Mouse (Mus musculus) frontal cortex, postnatal 36 days (tissue): ENCODE measurements around the gene Ern1.

ENCODE experiments used
- DNase-seq, 2 experiments: peaks; one replicate each; pipeline ENCODE4 v3.0.0; 2022; ENCODE audit warnings: low spot score in 2 of 2

Ern1 gene

DNA sequence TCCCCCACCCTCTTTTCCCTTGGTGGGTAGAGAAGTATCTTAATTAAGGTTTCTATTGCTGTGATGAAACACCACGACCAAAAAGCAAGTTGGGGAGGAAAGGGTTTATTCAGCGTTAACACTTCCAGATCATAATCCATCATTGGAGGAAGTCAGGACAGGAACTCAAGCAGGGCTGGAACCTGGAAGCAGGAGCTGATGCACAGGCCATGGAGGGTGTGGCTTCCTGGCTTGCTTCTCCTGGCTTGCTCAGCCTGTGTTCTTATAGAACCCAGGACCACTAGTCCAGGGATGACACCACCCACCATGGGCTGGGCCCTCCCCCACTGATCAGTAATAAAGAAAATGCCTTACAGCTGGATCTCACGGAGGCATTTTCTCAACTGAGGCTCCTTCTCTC lies 96.9 kb downstream of the Ern1 start:
- DNase-seq = no peak

DNA sequence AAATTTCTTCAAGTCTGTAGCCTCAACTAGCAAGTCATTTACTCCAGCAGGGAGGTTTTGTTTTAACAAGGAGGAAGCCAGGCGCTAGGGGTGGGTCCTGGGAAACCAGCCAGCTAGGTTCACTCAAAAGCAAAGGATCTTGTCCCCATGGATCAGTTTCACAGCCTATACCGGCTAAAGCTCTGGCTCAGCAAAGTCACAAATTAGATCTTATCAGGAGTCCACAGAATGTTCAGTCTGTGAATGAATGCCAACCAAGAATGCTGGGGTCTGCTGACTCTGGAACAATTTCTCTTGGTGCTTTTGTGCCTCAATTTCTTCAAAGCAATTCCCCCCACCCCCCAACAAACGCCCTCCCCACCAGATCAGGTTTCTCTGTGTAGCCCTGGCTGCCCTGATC lies 98.0 kb downstream of the Ern1 start:
- no peak for DNase-seq

DNA sequence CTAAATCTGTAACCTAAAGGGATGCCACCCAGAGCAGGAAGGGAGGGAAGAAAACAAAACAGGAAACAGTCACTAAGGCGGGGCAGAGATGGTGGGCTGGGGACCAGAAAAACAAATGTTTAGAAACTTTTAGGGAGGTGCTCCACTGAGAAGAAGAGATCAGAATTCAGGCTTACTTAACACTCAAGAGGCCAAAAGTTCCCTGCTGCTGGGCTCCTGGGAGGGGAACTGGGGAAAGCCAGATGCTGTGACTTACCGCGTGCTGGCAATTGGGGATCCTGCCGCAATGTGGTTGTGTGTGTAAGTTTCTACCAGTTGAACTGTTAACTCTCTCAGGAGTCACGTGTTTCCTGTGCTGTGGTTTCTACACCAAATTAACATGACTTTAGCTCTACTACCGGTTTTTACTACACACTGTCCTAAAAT lies 99.8 kb downstream of the Ern1 start, which contains the start of gene Icam2:
Gene Icam2, minus strand, starts transcription at position 285 of the 426 bp plus-strand sequence.
- no peak for DNase-seq

DNA sequence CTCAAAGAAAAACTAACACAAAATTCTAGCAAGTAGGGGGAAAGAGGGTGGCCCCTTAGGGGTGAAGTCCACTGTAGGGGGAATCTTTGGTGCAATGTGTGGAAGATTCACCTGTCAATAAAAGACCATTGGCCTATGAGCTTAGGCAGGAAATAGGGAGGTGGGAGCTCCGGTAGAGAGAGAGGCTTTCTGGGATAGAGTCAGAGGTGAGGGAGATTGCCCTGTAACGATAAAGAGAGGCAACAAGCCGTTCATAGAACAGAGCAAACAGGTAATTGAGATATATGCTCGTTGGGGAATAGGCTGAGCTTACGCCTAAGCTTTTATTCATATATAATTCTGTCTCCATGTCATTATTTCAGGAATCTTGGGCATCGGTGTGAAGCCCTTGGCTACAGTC lies 100.6 kb downstream of the Ern1 start:
- DNase-seq = no peak

DNA sequence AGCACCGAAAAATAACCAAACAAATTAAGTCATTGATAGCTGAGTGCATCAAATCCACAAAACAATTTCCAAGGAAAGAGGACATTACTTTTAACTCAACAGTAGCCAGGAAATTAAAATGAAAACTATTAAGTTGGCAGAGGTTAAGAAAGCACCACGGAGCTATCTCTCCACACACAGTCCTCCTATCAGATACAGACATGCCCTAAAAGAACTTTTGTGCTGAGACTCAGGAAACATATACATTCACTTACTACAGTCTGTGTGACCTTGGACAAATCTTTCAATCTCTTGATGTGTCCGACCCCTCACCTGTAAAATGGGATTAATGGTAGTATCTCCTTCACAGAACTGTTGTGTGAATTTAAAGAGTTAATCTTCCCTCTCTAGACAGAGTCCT lies 101.2 kb downstream of the Ern1 start:
- DNase-seq = no peak

DNA sequence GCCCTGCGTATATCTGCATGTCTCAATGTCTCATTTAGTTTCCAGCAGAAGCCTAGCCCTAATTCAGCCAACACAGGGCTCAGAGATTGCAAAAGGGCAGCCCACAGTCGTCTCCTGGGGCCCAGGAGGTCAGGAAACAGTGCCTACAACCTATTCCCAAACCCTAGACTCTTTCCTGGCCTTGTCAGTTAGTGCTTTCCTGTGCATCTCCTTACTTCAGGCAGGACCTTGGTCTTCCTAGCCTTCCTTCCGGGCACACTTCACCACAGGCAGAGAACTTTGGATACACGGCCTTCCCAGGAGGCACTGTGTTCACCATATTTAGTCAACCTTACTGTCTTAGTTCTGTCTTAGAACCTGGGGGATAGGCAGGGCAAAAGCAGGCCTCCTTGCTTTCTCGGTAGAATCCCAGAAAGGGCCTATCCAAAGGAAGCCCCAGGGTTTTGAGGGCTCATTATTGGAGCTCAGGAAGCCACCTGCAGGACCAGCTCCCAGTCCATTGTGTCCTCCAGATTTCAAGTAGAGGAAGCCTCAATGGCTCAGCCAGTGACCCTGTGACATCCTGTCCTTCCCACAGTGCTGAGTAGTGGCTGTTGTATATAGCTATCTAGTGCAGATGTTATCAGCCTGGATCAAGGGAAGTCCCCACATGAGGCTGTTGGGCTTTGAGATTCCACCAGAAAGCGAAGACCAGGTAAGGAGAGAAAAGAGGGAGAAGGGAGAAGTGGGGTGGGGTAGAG lies 104.4 kb downstream of the Ern1 start:
- no peak for DNase-seq

DNA sequence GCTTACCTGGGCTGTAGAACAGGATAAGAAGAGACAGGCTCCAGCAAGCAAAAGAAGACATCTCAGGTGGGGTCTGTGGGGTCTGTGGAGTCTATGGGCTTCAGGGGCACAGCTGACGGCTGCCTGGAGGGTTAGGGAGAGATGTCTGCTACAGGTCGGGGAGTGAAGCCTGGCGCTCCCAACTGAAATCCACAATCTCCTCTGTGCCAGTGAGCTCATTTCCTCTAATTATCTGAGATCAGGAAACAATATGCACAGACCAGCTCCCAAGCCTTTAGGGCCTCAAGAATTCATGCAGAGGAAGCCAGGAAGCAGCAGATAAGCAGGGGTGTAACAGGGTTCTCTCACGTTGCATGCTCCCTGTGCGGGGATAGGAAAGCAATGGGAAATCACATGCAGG lies 105.2 kb downstream of the Ern1 start:
- no peak for DNase-seq

DNA sequence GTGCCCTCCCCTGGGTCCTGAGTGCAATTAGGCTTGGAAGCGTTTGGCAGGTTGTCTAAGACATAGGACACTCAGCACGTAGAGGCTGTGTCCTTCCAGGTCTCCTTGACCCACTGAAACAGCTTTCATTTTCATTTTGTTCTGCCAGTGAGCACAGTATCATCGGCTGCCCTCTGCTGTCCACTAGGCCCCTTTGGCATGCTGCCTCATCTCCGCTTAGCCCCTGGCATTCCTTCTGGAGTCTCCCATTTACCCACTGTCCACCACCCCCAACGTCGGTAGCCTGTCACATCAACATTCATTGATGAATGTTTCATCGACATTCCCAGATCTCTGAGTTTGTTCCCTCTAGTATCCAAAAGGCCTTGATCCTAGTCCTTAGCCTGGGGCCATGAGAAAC lies 105.8 kb downstream of the Ern1 start:
- DNase-seq = no peak

DNA sequence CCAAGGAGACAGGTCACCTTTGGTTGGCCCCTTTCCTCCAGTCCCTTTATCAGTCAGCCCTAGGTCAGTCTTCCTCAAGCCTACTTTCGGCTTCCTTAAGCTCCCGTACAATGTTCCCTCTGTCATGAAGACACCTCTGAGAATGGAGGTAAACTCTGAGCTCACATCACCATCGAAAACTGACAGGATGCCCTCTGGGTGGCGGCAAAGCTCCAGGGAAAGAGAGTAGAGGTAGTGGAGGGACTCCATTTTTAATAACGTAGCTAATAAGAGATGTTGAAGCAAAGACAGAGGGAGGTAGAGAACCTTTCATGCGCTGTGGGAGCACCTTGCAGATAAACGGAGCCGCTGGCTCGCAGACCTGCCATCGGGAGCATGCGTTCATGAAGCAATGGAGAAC lies 106.6 kb downstream of the Ern1 start:
- DNase-seq = no peak

DNA sequence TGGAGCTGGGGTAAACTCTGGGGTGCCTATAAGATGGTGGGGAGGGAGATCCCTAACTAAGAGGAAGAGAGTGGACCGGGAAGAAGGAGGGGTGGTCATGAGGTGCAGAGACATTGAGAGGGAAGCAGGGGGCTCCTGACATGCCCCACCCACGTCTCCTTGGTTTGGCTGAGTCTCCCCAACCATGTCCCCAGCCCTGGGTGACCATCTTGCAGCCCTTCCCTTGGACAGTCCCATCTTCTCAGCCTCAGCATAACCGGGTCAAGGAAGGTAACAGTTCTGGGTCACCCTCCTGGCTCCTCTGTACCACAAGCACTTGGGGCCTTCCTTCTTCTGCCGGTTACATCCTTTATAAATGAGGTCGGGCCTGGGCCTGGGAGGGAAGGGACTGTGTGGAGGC lies 112.7 kb downstream of the Ern1 start:
- no peak for DNase-seq

DNA sequence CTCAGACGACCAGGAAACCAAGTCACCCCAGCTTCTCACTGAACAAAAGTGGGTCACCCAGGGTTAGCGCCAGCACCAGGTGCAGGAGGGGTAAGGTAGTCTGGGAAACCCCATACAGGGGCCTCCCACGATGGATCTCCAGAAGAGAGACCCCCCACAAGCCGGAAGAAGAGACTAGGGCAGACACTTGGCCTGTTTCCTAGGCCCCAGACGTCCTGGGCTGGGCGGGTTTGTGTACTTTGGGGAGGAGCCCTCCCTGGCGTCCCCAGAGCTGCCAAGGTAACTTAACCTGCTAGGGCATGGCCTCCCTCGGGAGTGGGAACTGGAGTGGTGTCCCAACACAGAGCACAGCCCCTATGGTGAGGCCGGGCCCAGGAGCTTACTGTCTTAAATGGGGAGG lies 113.1 kb downstream of the Ern1 start:
- no peak for DNase-seq

DNA sequence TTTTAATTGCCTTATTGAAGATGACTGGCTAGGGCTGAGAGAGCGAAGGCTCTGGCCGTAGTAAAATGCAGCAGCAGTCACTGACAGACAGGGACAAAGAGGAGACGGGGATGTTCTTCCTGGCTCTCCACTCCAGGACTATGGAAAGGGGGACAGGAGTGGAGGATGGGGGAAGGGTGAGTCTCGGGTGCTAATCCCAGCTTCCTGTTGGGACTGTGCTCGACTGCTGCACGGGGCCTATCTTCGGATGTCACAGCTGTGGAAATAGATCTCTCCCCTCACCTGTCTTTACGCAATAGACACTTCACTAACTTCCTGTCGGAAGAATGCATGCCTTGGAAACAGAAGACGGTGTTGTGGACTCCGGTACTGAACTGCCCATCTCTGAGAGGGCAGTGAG lies 113.7 kb downstream of the Ern1 start:
- DNase-seq = no peak

DNA sequence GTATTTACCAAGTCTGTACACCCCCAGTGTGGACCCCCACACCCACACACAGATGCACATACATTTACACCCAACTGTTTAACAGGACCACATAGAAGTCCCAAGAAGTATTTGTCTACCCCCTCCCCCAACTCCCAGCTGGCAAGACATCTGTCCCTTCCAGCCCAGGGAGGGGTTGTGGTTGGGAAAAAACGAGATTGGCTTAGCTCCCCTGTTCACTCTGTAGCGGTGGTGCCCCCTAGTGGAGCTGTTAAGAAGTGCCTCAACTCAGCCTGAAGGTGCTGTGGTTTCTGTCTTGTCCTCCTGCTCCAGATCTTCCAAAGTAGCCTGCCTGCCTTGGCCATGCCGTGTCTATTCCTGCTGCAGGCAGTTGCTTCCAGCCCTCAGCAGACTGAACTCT lies 121.3 kb downstream of the Ern1 start:
- peak; percentile 67 to 78 for DNase-seq

DNA sequence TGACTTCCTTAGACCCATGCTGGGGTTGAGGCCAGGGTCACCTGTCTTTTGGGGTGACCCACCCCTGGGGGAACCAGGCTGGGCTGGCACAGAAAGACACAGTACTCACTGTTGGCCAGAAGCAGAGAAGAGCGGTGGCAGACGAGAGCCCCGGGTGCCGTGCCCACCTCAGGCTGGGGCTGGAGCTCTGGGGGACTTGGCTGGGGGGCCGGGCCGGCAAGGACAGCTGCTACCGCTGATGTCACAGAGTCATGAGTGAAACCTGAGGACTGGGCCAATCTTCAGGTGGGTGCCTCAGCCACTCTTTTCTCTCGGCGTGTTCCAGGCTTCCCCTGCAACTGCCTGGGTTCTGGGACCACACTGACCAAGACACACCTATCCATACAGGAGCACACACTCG lies 122.3 kb downstream of the Ern1 start, which contains the start of gene Prr29:
Gene Prr29, plus strand, starts transcription at position 107 of the 400 bp plus-strand sequence.
- no peak for DNase-seq

DNA sequence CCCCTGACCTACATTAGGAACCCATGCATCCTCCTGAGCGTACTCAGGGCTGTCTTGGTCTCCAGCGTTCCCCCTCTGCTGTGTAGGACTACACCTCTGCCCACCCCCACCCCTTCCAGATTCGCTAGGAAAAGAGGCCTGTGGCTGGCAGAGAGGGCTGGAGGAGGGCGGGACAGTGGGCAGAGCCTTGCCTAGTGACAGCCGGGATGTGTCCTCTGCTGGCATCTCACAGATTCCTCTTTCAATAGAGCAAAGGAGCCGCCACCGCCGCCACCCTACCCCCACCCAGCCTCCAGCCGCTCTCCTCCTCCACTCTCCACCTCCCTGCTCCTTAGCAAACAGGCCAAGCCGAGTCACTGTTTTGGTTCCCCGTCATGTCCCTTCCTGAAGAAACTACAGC lies 122.9 kb downstream of the Ern1 start:
- DNase-seq = peak in 1 of 2 experiments; percentile 8

DNA sequence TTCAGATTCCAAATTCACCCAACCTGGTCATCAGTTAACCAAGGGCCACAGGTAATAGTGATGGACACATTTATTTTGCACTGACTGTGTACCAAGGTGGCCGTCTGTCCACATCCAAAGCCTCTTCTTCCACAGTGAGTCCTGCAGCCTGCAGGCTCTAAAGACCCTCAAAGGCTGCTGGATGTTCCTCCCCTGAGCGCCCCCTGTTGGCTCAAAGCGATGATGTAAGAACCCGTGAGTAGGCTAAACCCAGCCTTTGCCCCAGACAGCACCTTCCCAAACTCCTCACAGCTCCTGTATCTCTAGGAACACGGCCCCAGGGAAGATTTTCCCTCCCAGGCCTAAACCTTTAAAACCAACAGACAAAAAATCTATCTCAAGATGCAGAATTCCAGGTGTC lies 128.3 kb downstream of the Ern1 start:
- DNase-seq = no peak

DNA sequence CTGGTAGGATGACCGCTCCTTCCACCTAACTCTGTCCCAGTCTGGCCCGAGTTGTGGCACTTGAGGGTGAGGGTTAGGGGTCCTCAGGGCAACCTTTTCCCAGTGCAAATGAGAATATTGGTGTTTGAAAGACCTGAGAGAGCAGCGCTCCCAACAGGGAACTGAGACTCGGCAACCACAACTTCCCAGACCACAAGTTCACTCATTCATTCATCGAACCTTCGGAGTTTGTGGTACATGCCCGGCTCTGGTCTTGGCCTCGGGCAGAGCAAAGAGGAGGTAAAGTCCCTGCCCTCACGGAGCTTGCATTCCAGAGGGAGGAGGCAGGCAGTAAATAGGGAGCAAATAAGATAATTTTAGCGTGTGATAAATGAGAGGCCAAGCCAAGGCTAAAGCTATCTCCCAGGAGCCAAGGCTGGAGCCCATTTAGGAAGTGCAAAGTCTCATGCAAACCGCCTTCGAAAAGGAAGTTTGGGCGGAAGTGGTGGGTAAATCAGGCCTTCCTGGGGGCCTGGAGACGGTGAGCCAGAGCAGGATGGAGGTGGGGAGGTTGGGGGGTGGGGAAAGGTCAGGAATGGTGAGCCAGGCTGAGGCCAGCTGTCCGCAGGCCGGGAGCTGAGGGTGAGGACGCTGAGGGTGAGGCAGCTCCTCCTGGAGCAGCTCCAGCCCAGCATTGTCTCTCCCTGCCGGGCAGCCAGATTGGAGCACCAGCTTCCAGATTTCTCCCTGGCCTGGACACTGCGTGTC lies 132.1 kb downstream of the Ern1 start:
- no peak for DNase-seq

DNA sequence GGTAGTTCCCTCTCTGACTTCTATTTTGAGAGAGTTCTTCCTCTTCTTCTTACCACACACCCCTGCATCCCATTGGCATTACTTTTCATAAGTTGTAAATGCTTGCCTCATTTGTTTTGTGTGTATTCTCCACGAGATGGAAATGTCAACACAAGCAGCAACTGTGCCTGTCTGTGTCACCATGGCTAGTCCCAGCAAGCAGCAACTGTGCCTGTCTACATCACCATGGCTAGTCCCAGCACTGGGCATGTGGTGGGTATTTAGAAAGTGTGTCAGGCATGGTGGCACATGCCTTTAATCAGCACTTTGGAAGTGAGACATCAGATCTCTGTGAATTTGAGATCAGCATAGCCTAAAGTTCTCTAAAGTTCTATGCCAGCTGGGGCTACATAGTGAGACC lies 133.5 kb downstream of the Ern1 start:
- no peak for DNase-seq

DNA sequence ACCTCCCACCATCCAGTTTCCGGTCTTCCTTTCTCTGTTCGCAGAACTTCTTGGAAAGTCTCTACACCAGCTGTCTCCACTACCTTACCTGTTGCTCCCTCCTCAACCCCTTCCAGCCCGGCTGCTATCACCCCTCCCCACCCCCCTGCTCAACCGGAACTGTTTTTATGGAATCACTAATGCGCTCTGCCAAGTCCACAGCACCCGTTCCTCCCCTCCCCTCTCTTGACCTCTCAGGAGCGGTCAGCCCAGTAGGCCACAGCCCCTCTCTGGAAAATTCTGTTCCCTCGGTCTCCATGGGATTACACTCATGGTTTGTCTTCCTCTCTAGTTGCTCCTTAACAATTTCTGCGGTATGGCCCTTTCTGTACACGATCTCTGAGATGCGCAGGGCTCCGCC lies 134.5 kb downstream of the Ern1 start, which contains the start of gene Scn4a:
Gene Scn4a, minus strand, starts transcription at position 101 of the 400 bp plus-strand sequence.
- DNase-seq = no peak

DNA sequence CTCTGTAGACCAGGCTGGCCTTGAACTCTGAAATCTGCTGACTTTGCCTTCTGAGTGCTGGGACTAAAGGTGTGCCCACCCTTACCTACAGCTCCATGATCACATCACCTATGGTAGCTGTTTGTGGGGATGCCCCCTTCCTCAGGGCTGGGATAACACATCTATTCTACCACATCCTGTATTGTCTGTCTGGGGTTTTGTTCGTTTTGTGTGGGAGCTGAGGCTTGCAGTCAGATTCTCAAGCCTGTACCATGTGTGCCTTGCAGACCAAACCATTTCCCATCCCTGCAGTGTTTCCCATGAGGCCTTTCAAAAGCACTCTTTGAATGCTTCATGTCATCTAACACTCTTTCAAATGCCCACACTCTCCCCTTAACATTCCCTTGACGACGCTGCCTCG lies 135.7 kb downstream of the Ern1 start:
- no peak for DNase-seq

DNA sequence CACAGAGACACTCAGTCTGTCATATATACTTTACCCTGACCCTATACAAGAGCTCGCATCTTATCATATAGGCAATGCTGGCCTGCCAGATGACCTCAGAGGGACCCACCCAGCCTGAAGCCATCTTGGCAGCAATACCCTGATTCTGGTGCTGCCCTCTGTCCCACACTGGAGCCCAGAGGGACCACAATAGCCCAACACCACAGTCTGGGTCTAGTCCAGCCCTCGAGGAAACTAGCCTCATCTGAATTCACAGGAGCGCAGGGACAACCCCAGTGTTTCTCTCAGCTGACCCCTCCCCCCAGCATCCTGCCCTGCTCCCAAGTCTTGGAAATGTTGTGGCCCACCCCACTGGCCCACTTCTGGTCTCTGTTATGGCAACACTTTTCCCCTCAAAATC lies 136.4 kb downstream of the Ern1 start:
- DNase-seq = no peak

DNA sequence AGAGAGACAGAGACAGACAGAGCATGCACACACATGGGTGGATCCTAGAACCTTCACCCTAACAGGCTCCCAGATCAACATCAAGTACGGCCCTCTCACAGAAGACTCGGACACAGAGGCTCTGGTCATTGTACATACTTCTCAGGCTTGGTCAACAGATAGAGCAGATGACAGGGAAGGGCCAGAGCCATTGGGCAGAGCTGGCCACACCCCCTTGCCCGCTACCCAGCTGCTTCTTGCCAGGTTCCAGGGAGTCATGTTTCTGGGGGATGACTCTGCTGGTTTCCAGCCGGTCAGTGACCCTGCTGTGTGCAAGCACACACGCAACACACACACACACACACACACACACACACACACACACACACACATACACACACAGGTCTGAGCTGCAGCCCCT lies 136.8 kb downstream of the Ern1 start:
- no peak for DNase-seq

DNA sequence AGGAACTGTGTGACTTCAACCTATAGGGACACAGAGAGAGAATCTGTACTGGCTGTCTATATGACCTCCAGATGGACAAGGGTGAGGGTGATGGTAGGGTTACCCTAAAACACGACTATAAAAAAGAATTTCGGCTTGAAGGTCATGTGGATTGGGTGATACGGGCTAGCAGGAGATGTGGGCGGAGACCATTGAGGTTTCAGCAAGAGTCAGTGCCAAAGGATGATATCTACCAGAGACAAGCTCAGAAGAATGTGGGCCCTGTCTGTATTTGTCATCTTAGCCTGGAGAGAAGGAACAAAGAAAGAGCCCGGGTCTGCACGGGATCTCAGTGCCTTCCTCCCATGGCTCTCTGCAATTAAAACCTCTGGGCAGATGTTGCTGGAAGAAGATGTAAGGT lies 137.9 kb downstream of the Ern1 start:
- DNase-seq = no peak
